Comparison of ENCODE assay signal across 26 mouse cellular contexts in genomic region chr19:57536512-57536911, GRCm38 (mm10).
DNase-seq lines count a peak whose midpoint lies in the region; ATAC-seq and TF ChIP-seq lines count a peak whose summit lies in the region.
"Had no signal": no experiment of that assay in that cellular context is flagged by ENCODE, and none has a peak within 500 bp of the region (broad histone marks: within the 10 kb centered on the region; RNA-seq: fewer than 3 reads in every experiment).

No protein-coding gene starts in this region.

- no peak for ATAC-seq in hindbrain, embryonic 14.5 days (ENCODE audit: low FRiP score)
- no peak for ATAC-seq in hindbrain, embryonic 11.5 days (ENCODE audit: low FRiP score)
- ATAC-seq in midbrain, embryonic 14.5 days (ENCODE audit: low FRiP score, low TSS enrichment): no peak
- no peak for ATAC-seq in midbrain, embryonic 11.5 days (ENCODE audit: low FRiP score)
- peak; percentile 38 for ATAC-seq in forebrain, postnatal 0 days
- ATAC-seq in kidney, embryonic 14.5 days (ENCODE audit: low FRiP score, low TSS enrichment): no peak
- ATAC-seq: activated CD4-positive, CD25-positive, alpha-beta regulatory T cell, adult 4 months; intestine, embryonic 15.5 days had no signal

- peaks cover 8% of the 10 kb centered on the region; the same call in 1 of the 2 replicates for H3K4me1 ChIP-seq in hindbrain, embryonic 14.5 days (replicated peaks; ENCODE audit: control insufficient read depth, insufficient read depth, low read length)
- H3K4me1 ChIP-seq in hindbrain, embryonic 11.5 days (replicated peaks; ENCODE audit: control insufficient read depth, insufficient read depth, low read length): no peaks in the 10 kb centered on the region
- peaks cover 19% of the 10 kb centered on the region for H3K4me1 ChIP-seq in midbrain, embryonic 14.5 days (ENCODE audit: control insufficient read depth, insufficient read depth, low read length)
- H3K4me1 ChIP-seq in midbrain, embryonic 11.5 days (ENCODE audit: control insufficient read depth, insufficient read depth, low read length): peaks cover 2% of the 10 kb centered on the region; the same call in 1 of the 2 replicates
- peaks cover 4% of the 10 kb centered on the region; the same call in 1 of the 2 replicates for H3K4me1 ChIP-seq in forebrain, postnatal 0 days (ENCODE audit: insufficient read depth)
- no peaks in the 10 kb centered on the region for H3K4me1 ChIP-seq in kidney, embryonic 14.5 days (ENCODE audit: control insufficient read depth, insufficient read depth, low read length)
- H3K4me1 ChIP-seq: heart, embryonic 13.5 days had no signal

- no peak for DNase-seq in hindbrain, embryonic 14.5 days (ENCODE audit: low spot score)
- no peak for DNase-seq in hindbrain, embryonic 11.5 days (ENCODE audit: low spot score)
- DNase-seq in midbrain, embryonic 14.5 days: no peak
- no peak for DNase-seq in midbrain, embryonic 11.5 days (ENCODE audit: low spot score, missing footprints)
- DNase-seq in forebrain, postnatal 0 days: no peak
- DNase-seq in retina, postnatal 1 day: peak; percentile 49
- no peak for DNase-seq in cerebellum, postnatal 36 days
- DNase-seq: adrenal gland, adult 2 months; adrenal gland, postnatal 36 days; B cell, adult 2 months; cerebellum, adult 2 months; cerebellum, postnatal 14 days; gastrocnemius, postnatal 10 days; heart, postnatal 10 days; kidney, adult 2 months; kidney, postnatal 10 days; layer of hippocampus, postnatal 36 days; left cerebral cortex, postnatal 4 days; lung, adult 2 months; lung, postnatal 10 days; right cerebral cortex, postnatal 4 days had no signal

- no peak overlapping the region for H3K4me3 ChIP-seq in hindbrain, embryonic 14.5 days (replicated peaks; ENCODE audit: low read length)
- no peak overlapping the region for H3K4me3 ChIP-seq in hindbrain, embryonic 11.5 days (ENCODE audit: low read depth, low read length)
- H3K4me3 ChIP-seq in midbrain, embryonic 14.5 days (replicated peaks; ENCODE audit: low read depth, low read length): no peak overlapping the region
- no peak overlapping the region for H3K4me3 ChIP-seq in midbrain, embryonic 11.5 days (ENCODE audit: low read depth, low read length)
- no peak overlapping the region for H3K4me3 ChIP-seq in forebrain, postnatal 0 days (ENCODE audit: low read depth, low read length)
- H3K4me3 ChIP-seq in kidney, embryonic 14.5 days (ENCODE audit: low read length): no peak overlapping the region
- H3K4me3 ChIP-seq: heart, embryonic 13.5 days; intestine, embryonic 15.5 days had no signal

- WGBS in hindbrain, embryonic 14.5 days: 37% methylated on average over 5 of the region's 5 CpGs
- 59% methylated on average over 5 of the region's 5 CpGs for WGBS in hindbrain, embryonic 11.5 days
- WGBS in midbrain, embryonic 14.5 days: 38% methylated on average over 5 of the region's 5 CpGs
- WGBS in midbrain, embryonic 11.5 days: 56% methylated on average over 5 of the region's 5 CpGs
- WGBS in forebrain, postnatal 0 days: 18% methylated on average over 5 of the region's 5 CpGs
- 56% methylated on average over 5 of the region's 5 CpGs for WGBS in kidney, embryonic 14.5 days

- TF ChIP-seq CTCF in forebrain, postnatal 0 days (IDR thresholded peaks at IDR 0.05; ENCODE audit: low read depth): no peak

- H3K9me3 ChIP-seq in hindbrain, embryonic 14.5 days (ENCODE audit: control insufficient read depth, low read length): no peaks in the 10 kb centered on the region
- H3K9me3 ChIP-seq in hindbrain, embryonic 11.5 days (ENCODE audit: control insufficient read depth, low read length): no peaks in the 10 kb centered on the region
- no peaks in the 10 kb centered on the region for H3K9me3 ChIP-seq in midbrain, embryonic 14.5 days (ENCODE audit: control insufficient read depth, low read length)
- no peaks in the 10 kb centered on the region for H3K9me3 ChIP-seq in midbrain, embryonic 11.5 days (ENCODE audit: control insufficient read depth, low read length)
- H3K9me3 ChIP-seq in forebrain, postnatal 0 days (ENCODE audit: low read length): no peaks in the 10 kb centered on the region
- no peaks in the 10 kb centered on the region for H3K9me3 ChIP-seq in kidney, embryonic 14.5 days (ENCODE audit: control insufficient read depth, low read length)
- H3K9me3 ChIP-seq: heart, embryonic 13.5 days; intestine, embryonic 15.5 days had no signal

- H3K27ac ChIP-seq in hindbrain, embryonic 14.5 days: peak overlapping the region; percentile 20; the same call in 1 of the 2 replicates
- no peak overlapping the region for H3K27ac ChIP-seq in hindbrain, embryonic 11.5 days (ENCODE audit: low read depth, low read length)
- peak overlapping the region; percentile 64 for H3K27ac ChIP-seq in midbrain, embryonic 14.5 days (replicated peaks; ENCODE audit: low read depth, low read length)
- H3K27ac ChIP-seq in midbrain, embryonic 11.5 days (ENCODE audit: low read depth, low read length): no peak overlapping the region
- H3K27ac ChIP-seq in forebrain, postnatal 0 days (ENCODE audit: low read depth, low read length): no peak overlapping the region; the same call in 1 of the 2 replicates
- H3K27ac ChIP-seq in kidney, embryonic 14.5 days (ENCODE audit: low read depth, low read length): no peak overlapping the region
- H3K27ac ChIP-seq: heart, embryonic 13.5 days; intestine, embryonic 15.5 days; liver, embryonic 14.5 days had no signal

- H3K4me2 ChIP-seq in hindbrain, embryonic 14.5 days (replicated peaks): no peak overlapping the region
- H3K4me2 ChIP-seq in hindbrain, embryonic 11.5 days (replicated peaks; ENCODE audit: low read depth, low read length): no peak overlapping the region
- no peak overlapping the region for H3K4me2 ChIP-seq in midbrain, embryonic 14.5 days (ENCODE audit: low read length)
- no peak overlapping the region for H3K4me2 ChIP-seq in midbrain, embryonic 11.5 days
- no peak overlapping the region for H3K4me2 ChIP-seq in forebrain, postnatal 0 days (ENCODE audit: low read depth)
- H3K4me2 ChIP-seq in kidney, embryonic 14.5 days (replicated peaks; ENCODE audit: low read depth, low read length): no peak overlapping the region
- H3K4me2 ChIP-seq: heart, embryonic 13.5 days; intestine, embryonic 15.5 days had no signal

- H3K9ac ChIP-seq in hindbrain, embryonic 14.5 days: no peak overlapping the region
- no peak overlapping the region for H3K9ac ChIP-seq in hindbrain, embryonic 11.5 days (ENCODE audit: low read depth, low read length)
- no peak overlapping the region for H3K9ac ChIP-seq in midbrain, embryonic 14.5 days (replicated peaks; ENCODE audit: low read length)
- H3K9ac ChIP-seq in midbrain, embryonic 11.5 days (ENCODE audit: low read length): no peak overlapping the region
- H3K9ac ChIP-seq in forebrain, postnatal 0 days: no peak overlapping the region
- no peak overlapping the region for H3K9ac ChIP-seq in kidney, embryonic 14.5 days (ENCODE audit: low read depth, low read length)
- H3K9ac ChIP-seq: heart, embryonic 13.5 days; intestine, embryonic 15.5 days; liver, embryonic 14.5 days had no signal

- H3K27me3 ChIP-seq in hindbrain, embryonic 14.5 days (ENCODE audit: control insufficient read depth, insufficient read depth, low read length): no peaks in the 10 kb centered on the region
- H3K27me3 ChIP-seq in hindbrain, embryonic 11.5 days (ENCODE audit: control insufficient read depth, insufficient read depth, low read length): no peaks in the 10 kb centered on the region
- H3K27me3 ChIP-seq in midbrain, embryonic 14.5 days (ENCODE audit: control insufficient read depth, insufficient read depth, low read length): no peaks in the 10 kb centered on the region
- H3K27me3 ChIP-seq in midbrain, embryonic 11.5 days (ENCODE audit: control insufficient read depth, insufficient read depth, low read length): no peaks in the 10 kb centered on the region
- no peaks in the 10 kb centered on the region for H3K27me3 ChIP-seq in forebrain, postnatal 0 days (ENCODE audit: insufficient read depth, low read length)
- no peaks in the 10 kb centered on the region for H3K27me3 ChIP-seq in kidney, embryonic 14.5 days (ENCODE audit: control insufficient read depth, insufficient read depth, low read length)
- H3K27me3 ChIP-seq: heart, embryonic 13.5 days; intestine, embryonic 15.5 days had no signal

- no peaks in the 10 kb centered on the region for H3K36me3 ChIP-seq in hindbrain, embryonic 14.5 days (replicated peaks; ENCODE audit: control insufficient read depth, insufficient read depth)
- H3K36me3 ChIP-seq in hindbrain, embryonic 11.5 days (ENCODE audit: control insufficient read depth, insufficient read depth, low read length): no peaks in the 10 kb centered on the region
- no peaks in the 10 kb centered on the region for H3K36me3 ChIP-seq in midbrain, embryonic 14.5 days (ENCODE audit: control insufficient read depth, insufficient read depth, low read length)
- no peaks in the 10 kb centered on the region for H3K36me3 ChIP-seq in midbrain, embryonic 11.5 days (ENCODE audit: control insufficient read depth, insufficient read depth, low read length)
- no peaks in the 10 kb centered on the region for H3K36me3 ChIP-seq in forebrain, postnatal 0 days (ENCODE audit: insufficient read depth)
- no peaks in the 10 kb centered on the region for H3K36me3 ChIP-seq in kidney, embryonic 14.5 days (ENCODE audit: control insufficient read depth, insufficient read depth, low read length)
- H3K36me3 ChIP-seq: heart, embryonic 13.5 days; intestine, embryonic 15.5 days had no signal

Comparison
In these comparisons a context has a peak if more than half of its experiments do, and no peak if none do; other contexts are left out.
1. H3K27ac ChIP-seq: peak in hindbrain, embryonic 14.5 days (single experiment) and midbrain, embryonic 14.5 days (single experiment); none in hindbrain, embryonic 11.5 days (single experiment), midbrain, embryonic 11.5 days (single experiment), forebrain, postnatal 0 days (single experiment) and kidney, embryonic 14.5 days (single experiment).